In genomic region chr4:46126541-46126940, GRCm38 (mm10) we compare ENCODE assay signal across 8 mouse cellular contexts. TPM values are rescaled to one million over a fixed set of nuclear protein-coding genes. Genes with fewer than 3 reads are reported as not detected.
DNase-seq lines count a peak whose midpoint lies in the region; ATAC-seq and TF ChIP-seq lines count a peak whose summit lies in the region.

No protein-coding gene starts in this region.

- no peak overlapping the region for H3K4me2 ChIP-seq in heart, embryonic 11.5 days
- H3K4me2 ChIP-seq in embryonic facial prominence, embryonic 14.5 days (ENCODE audit: low read depth, low read length), result no peak overlapping the region

- H3K36me3 ChIP-seq in heart, adult 2 months (ENCODE audit: control insufficient read depth, insufficient read depth, low read length), result no peaks in the 10 kb centered on the region
- peaks cover 31% of the 10 kb centered on the region for H3K36me3 ChIP-seq in heart, embryonic 11.5 days (ENCODE audit: control insufficient read depth, insufficient read depth, low read length)
- peaks cover 90% of the 10 kb centered on the region for H3K36me3 ChIP-seq in embryonic facial prominence, embryonic 14.5 days (ENCODE audit: control insufficient read depth, insufficient read depth, low read length)

- no peaks in the 10 kb centered on the region for H3K79me2 ChIP-seq in heart, adult 2 months (replicated peaks; ENCODE audit: control insufficient read depth, insufficient read depth, low read length)

- peak; percentile 61 to 78 for DNase-seq in heart, adult 2 months
- peak; percentile 77 for DNase-seq in embryonic facial prominence, embryonic 14.5 days (ENCODE audit: low spot score)
- peak; percentile 6 for DNase-seq in heart, postnatal 25 days (ENCODE audit: low spot score)
- peak; percentile 59 to 84 for DNase-seq in layer of hippocampus, postnatal 25 days (ENCODE audit: extremely low spot score in 1 of 2, low spot score in 1 of 2)
- peak; percentile 69 for DNase-seq in skeletal muscle tissue, adult 2 months (ENCODE audit: low read depth, low spot score)

- no peak overlapping the region for H3K9ac ChIP-seq in heart, adult 2 months (ENCODE audit: low read depth, low read length)
- H3K9ac ChIP-seq in heart, embryonic 11.5 days (ENCODE audit: low read depth, low read length), result no peak overlapping the region
- H3K9ac ChIP-seq in embryonic facial prominence, embryonic 14.5 days (ENCODE audit: low read depth, low read length), result no peak overlapping the region

- no peak for TF ChIP-seq POLR2A in heart, adult 2 months (IDR thresholded peaks at IDR 0.05; ENCODE audit: insufficient read depth, low read depth, low read length)
- TF ChIP-seq POLR2A in bone marrow, adult 2 months (IDR thresholded peaks at IDR 0.05; ENCODE audit: borderline replicate concordance, control insufficient read depth, low read depth, low read length), result no peak

- 39% methylated on average over 2 of the region's 2 CpGs for WGBS in heart, adult 2 months
- 52% methylated on average over 2 of the region's 2 CpGs for WGBS in heart, embryonic 11.5 days (ENCODE audit: insufficient replicate concordance)
- 40% methylated on average over 2 of the region's 2 CpGs for WGBS in bone marrow, adult 2 months
- 49% methylated on average over 2 of the region's 2 CpGs for WGBS in embryonic facial prominence, embryonic 14.5 days

- no peak overlapping the region for H3K27ac ChIP-seq in heart, adult 2 months
- no peak overlapping the region for H3K27ac ChIP-seq in heart, embryonic 11.5 days (ENCODE audit: low read depth, low read length)
- no peak overlapping the region for H3K27ac ChIP-seq in bone marrow, adult 2 months (ENCODE audit: control insufficient read depth, insufficient read depth, low read depth, low read length, poor library complexity)
- no peak overlapping the region for H3K27ac ChIP-seq in embryonic facial prominence, embryonic 14.5 days (replicated peaks; ENCODE audit: low read depth, low read length)

- H3K4me1 ChIP-seq in heart, adult 2 months (ENCODE audit: control insufficient read depth, insufficient read depth, low read length), result no peaks in the 10 kb centered on the region
- no peaks in the 10 kb centered on the region for H3K4me1 ChIP-seq in heart, embryonic 11.5 days (ENCODE audit: control insufficient read depth, insufficient read depth, low read length)
- no peaks in the 10 kb centered on the region for H3K4me1 ChIP-seq in bone marrow, adult 2 months (ENCODE audit: control insufficient read depth, insufficient read depth, low read length)
- no peaks in the 10 kb centered on the region for H3K4me1 ChIP-seq in embryonic facial prominence, embryonic 14.5 days (ENCODE audit: control insufficient read depth, insufficient read depth, low read length)

- peak; percentile 97 for TF ChIP-seq CTCF in heart, adult 2 months (IDR thresholded peaks at IDR 0.05)
- peak; percentile 97 for TF ChIP-seq CTCF in bone marrow, adult 2 months (IDR thresholded peaks at IDR 0.05; ENCODE audit: control insufficient read depth, insufficient read depth, low read length)

- no peaks in the 10 kb centered on the region for H3K9me3 ChIP-seq in heart, embryonic 11.5 days (replicated peaks; ENCODE audit: control insufficient read depth, low read length)
- H3K9me3 ChIP-seq in embryonic facial prominence, embryonic 14.5 days (ENCODE audit: control insufficient read depth, low read length), result no peaks in the 10 kb centered on the region

- TF ChIP-seq EP300 in heart, adult 2 months (IDR thresholded peaks at IDR 0.05; ENCODE audit: insufficient read depth, low read depth, low read length), result peak; percentile 96

- ATAC-seq in heart, embryonic 11.5 days (replicated peaks; ENCODE audit: insufficient number of reproducible peaks, low FRiP score, low TSS enrichment), result no peak
- ATAC-seq in embryonic facial prominence, embryonic 14.5 days (ENCODE audit: low read depth), result peak; percentile 77
- peak; percentile 95 for ATAC-seq in megakaryocyte, adult 5-6 weeks (ENCODE audit: poor library complexity, severe bottlenecking)

- H3K27me3 ChIP-seq in heart, adult 2 months (ENCODE audit: control insufficient read depth, insufficient read depth, low read length), result no peaks in the 10 kb centered on the region
- no peaks in the 10 kb centered on the region for H3K27me3 ChIP-seq in heart, embryonic 11.5 days (ENCODE audit: control insufficient read depth, insufficient read depth, low read length)
- no peaks in the 10 kb centered on the region for H3K27me3 ChIP-seq in embryonic facial prominence, embryonic 14.5 days (replicated peaks; ENCODE audit: control insufficient read depth, insufficient read depth, low read length)

- no peak overlapping the region for H3K4me3 ChIP-seq in heart, adult 2 months
- no peak overlapping the region for H3K4me3 ChIP-seq in heart, embryonic 11.5 days (ENCODE audit: low read depth, low read length)
- H3K4me3 ChIP-seq in bone marrow, adult 2 months (replicated peaks; ENCODE audit: control insufficient read depth, low read depth, low read length), result no peak overlapping the region
- H3K4me3 ChIP-seq in embryonic facial prominence, embryonic 14.5 days (ENCODE audit: low read depth, low read length), result no peak overlapping the region

- intact Hi-C loops in heart, adult 2 months (cut with DNase I), result loop anchor here (1.0 to 2.0 kb wide), 3 partner anchors 154 to 248 kb away; no protein-coding TSS in a partner anchor
- intact Hi-C loops in heart, postnatal 25 days (cut with DNase I), result loop anchor here (2.0 to 5.0 kb wide), 2 partner anchors 99 to 184 kb away; no protein-coding TSS in a partner anchor

RNA-seq across cellular contexts. Expression of gene Ncbp1, which starts 11.9 kb away (rescaled TPM):
- 10 to 100 TPM; 19.1 to 21.0 TPM for total RNA-seq in heart, adult 2 months (2021)
- polyA plus RNA-seq in heart, adult 2 months (2012; rRNA removed), result 14.9 and 26.0 TPM in 2 replicates
- 59.1 and 67.4 TPM in 2 replicates for polyA plus RNA-seq in heart, embryonic 11.5 days (2014; fragmentation: Nextera tagmentation; extraction: Ambion mirVana)
- 39.9 and 40.9 TPM in 2 replicates for polyA plus RNA-seq in bone marrow, adult 2 months (2011; ENCODE audit: insufficient read depth, insufficient read length, low replicate concordance, missing spikeins)
- 70.1 and 80.1 TPM in 2 replicates for polyA plus RNA-seq in embryonic facial prominence, embryonic 14.5 days (2014; fragmentation: Nextera tagmentation; extraction: Ambion mirVana)
- 10 to 100 TPM; 21.4 to 22.2 TPM for total RNA-seq in heart, postnatal 25 days (2021)
- total RNA-seq in layer of hippocampus, postnatal 25 days (2021), result 10 to 100 TPM; 51.4 to 60.4 TPM
- total RNA-seq in megakaryocyte, adult 5-6 weeks (2015), result 53.8 and 57.3 TPM in 2 replicates
- 67.1 and 70.0 TPM in 2 replicates for total RNA-seq in megakaryocyte, adult 5-6 weeks (2017)

RNA-seq across cellular contexts. Expression of gene Tstd2, which starts 12.0 kb away (rescaled TPM):
- 10 to 100 TPM; 13.4 to 14.9 TPM for total RNA-seq in heart, adult 2 months (2021)
- polyA plus RNA-seq in heart, adult 2 months (2012; rRNA removed), result 9.2 and 12.2 TPM in 2 replicates
- polyA plus RNA-seq in heart, embryonic 11.5 days (2014; fragmentation: Nextera tagmentation; extraction: Ambion mirVana), result 23.4 and 26.6 TPM in 2 replicates
- 8.3 and 12.6 TPM in 2 replicates for polyA plus RNA-seq in bone marrow, adult 2 months (2011; ENCODE audit: insufficient read depth, insufficient read length, low replicate concordance, missing spikeins)
- polyA plus RNA-seq in embryonic facial prominence, embryonic 14.5 days (2014; fragmentation: Nextera tagmentation; extraction: Ambion mirVana), result 15.0 and 15.4 TPM in 2 replicates
- 10 to 100 TPM; 14.5 to 15.1 TPM for total RNA-seq in heart, postnatal 25 days (2021)
- total RNA-seq in layer of hippocampus, postnatal 25 days (2021), result 10 to 100 TPM; 19.0 to 22.0 TPM
- total RNA-seq in megakaryocyte, adult 5-6 weeks (2015), result 21.5 and 22.1 TPM in 2 replicates
- total RNA-seq in megakaryocyte, adult 5-6 weeks (2017), result 26.3 and 26.5 TPM in 2 replicates

Comparison
In these comparisons a context has a peak if more than half of its experiments do, and no peak if none do; other contexts are left out.
1. DNase-seq: peak in every context shown above with its lines; median percentile 77 in embryonic facial prominence, embryonic 14.5 days; 72 in layer of hippocampus, postnatal 25 days; 70 in heart, adult 2 months; 69 in skeletal muscle tissue, adult 2 months; 6 in heart, postnatal 25 days.